Mouse (Mus musculus) left cerebral cortex, adult 8-10 months (tissue): ENCODE data around the gene Gm4305. TPM values are rescaled to one million over a fixed set of nuclear protein-coding genes. Genes with fewer than 3 reads are reported as not detected.
"Not testable (repeated sequence)": the region's sequence is repeated elsewhere in the genome, so short reads cannot be mapped to it uniquely, and the experiment has no call there.

Source experiments
- DNase-seq, 2 experiments: peaks; one replicate each; pipeline ENCODE4 v3.0.0; 2022; ENCODE audit warnings: low spot score in 2 of 2
- total RNA-seq, 4 experiments: library from RNA; stranded (reverse); gene quantifications; 2 replicates each; pipeline ENCODE4 v1.2.4; 2022

Gm4305 gene
- not detected for total RNA-seq

GRCm38 (mm10) chr10:100350793-100351192 is at the start of gene Gm4305:
TSS of gene Gm4305 (plus strand) at chr10:100351093.
- not testable (repeated sequence) for DNase-seq

GRCm38 (mm10) chr10:100335376-100335775 is 15.5 kb upstream of the Gm4305 start, which contains the start of gene Gm4301:
TSS of gene Gm4301 (plus strand) at chr10:100335676.
- DNase-seq, result not testable (repeated sequence)

- DNase-seq, result not testable (repeated sequence)
Measured at GRCm38 (mm10) chr10:100340536-100340935, 10.4 kb upstream of the Gm4305 start, which contains the start of gene Gm4302. TSS of gene Gm4302 (plus strand) at chr10:100340836.

GRCm38 (mm10) chr10:100345672-100346071 is 5.2 kb upstream of the Gm4305 start, which contains the start of gene Gm4303:
TSS of gene Gm4303 (plus strand) at chr10:100345972.
- DNase-seq, result not testable (repeated sequence)

GRCm38 (mm10) chr10:100356841-100357240 is 5.9 kb downstream of the Gm4305 start:
- DNase-seq, result peak; percentile 1 to 6

- not testable (repeated sequence) for DNase-seq
Measured at GRCm38 (mm10) chr10:100361038-100361437, 10.1 kb downstream of the Gm4305 start, which contains the start of gene Gm4307. TSS of gene Gm4307 (plus strand) at chr10:100361338.

- DNase-seq, result not testable (repeated sequence)
Measured at GRCm38 (mm10) chr10:100382460-100382859, 31.6 kb downstream of the Gm4305 start, which contains the start of gene Gm4312. TSS of gene Gm4312 (minus strand) at chr10:100382560.

Other genes with a start within 250 kb of the Gm4305 start
- not detected for gene Gm4301, start 15.4 kb upstream of the Gm4305 start, total RNA-seq
- not detected for gene Gm4302, start 10.3 kb upstream of the Gm4305 start, total RNA-seq
- gene Gm4303, start 5.1 kb upstream of the Gm4305 start, total RNA-seq, result not detected
- gene Gm4307, start 10.2 kb downstream of the Gm4305 start, total RNA-seq, result not detected
- gene Gm4312, start 31.5 kb downstream of the Gm4305 start, total RNA-seq, result not detected
- gene Tmtc3, start 136.3 kb downstream of the Gm4305 start, total RNA-seq, result 10 to 100 TPM in 3 of 4 experiments, 1 to 10 TPM in 1; 9.8 to 14.0 (median 12.6) TPM
- 10 to 100 TPM; 16.1 to 18.5 (median 16.4) TPM for gene Cep290, start 136.5 kb downstream of the Gm4305 start, total RNA-seq
- gene 4930430F08Rik, start 239.3 kb downstream of the Gm4305 start, total RNA-seq, result 10 to 100 TPM; 21.4 to 27.8 (median 23.9) TPM
- gene 1700017N19Rik, start 239.4 kb downstream of the Gm4305 start, total RNA-seq, result not detected